ENCODE assay signal across 16 mouse cellular contexts in genomic region chr5:42278617-42279296, GRCm38 (mm10).
"Had no signal": no experiment of that assay in that cellular context is flagged by ENCODE, and none has a peak within 500 bp of the region (broad histone marks: within the 10 kb centered on the region; RNA-seq: fewer than 3 reads in every experiment).

No protein-coding gene starts in this region.

- H3K9ac ChIP-seq: limb, embryonic 15.5 days; liver, embryonic 13.5 days; liver, postnatal 0 days; lung, embryonic 15.5 days; neural tube, embryonic 13.5 days had no signal

- ATAC-seq: liver, postnatal 0 days had no signal

- H3K36me3 ChIP-seq: limb, embryonic 15.5 days; liver, embryonic 13.5 days; lung, embryonic 15.5 days; neural tube, embryonic 13.5 days had no signal

- H3K4me2 ChIP-seq: limb, embryonic 15.5 days; liver, embryonic 13.5 days; lung, embryonic 15.5 days; neural tube, embryonic 13.5 days had no signal

- H3K4me3 ChIP-seq: limb, embryonic 15.5 days; liver, embryonic 13.5 days; lung, embryonic 15.5 days; neural tube, embryonic 13.5 days had no signal

- DNase-seq: kidney, adult 9 months; kidney, postnatal 36 days; layer of hippocampus, adult 9-11 months; layer of hippocampus, postnatal 36 days; liver, embryonic 13.5 days; liver, postnatal 0 days; lung, postnatal 14 days; retina, postnatal 1 day; right cerebral cortex, postnatal 4 days; spleen, adult 18-20 months; thymus, adult 18-20 months; thymus, postnatal 14 days had no signal

- H3K9me3 ChIP-seq: limb, embryonic 15.5 days; liver, embryonic 13.5 days; lung, embryonic 15.5 days; neural tube, embryonic 13.5 days had no signal

- H3K4me1 ChIP-seq: limb, embryonic 15.5 days; liver, embryonic 13.5 days; lung, embryonic 15.5 days; neural tube, embryonic 13.5 days had no signal

- H3K27ac ChIP-seq: kidney, postnatal 0 days; limb, embryonic 15.5 days; liver, embryonic 13.5 days; lung, embryonic 15.5 days; neural tube, embryonic 13.5 days had no signal

- H3K27me3 ChIP-seq: limb, embryonic 15.5 days; liver, embryonic 13.5 days; lung, embryonic 15.5 days; neural tube, embryonic 13.5 days had no signal
